Mouse (Mus musculus): Measurements from ENCODE around the gene Sp2. TPM values are rescaled to one million over a fixed set of nuclear protein-coding genes. Genes with fewer than 3 reads are reported as not detected.

Gene Sp2
- polyA plus RNA-seq, 1 experiment from 2014 or later = 14.4 TPM

DNA sequence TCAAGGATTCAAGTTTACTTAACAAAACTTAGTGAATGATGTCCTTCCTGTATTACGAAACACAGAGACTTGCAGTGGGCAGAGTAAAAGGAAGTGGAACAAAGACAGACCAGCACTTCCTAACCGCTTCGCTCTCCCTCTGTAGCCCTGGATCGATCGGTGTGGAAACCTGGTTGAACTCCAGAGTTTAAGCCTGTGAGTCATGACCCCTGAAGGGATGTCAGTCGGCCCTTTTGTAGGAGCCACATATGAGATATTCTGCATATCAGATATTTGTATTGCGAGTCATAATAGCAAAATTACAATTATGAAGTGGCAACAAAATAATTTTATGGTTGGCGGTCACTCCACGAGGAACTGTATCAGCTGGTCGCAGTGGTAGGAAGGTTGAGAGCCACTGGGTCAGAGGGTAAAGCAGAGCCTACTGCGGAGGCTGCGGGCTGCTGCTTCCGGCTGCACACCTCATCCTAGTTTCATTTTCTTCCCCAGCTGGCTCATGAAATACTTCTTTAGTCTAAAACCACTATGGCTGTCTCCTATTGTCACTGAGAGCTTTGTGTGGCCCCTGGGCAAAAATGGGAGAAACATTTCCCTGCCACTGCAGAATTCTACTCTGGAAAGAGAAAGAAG lies 15.7 kb downstream of the Sp2 start:
- ATAC-seq (ENCODE audit: low FRiP score) (no peak), DNase-seq (ENCODE audit: low spot score) (no peak)
- no peaks in the 10 kb centered on the region for H3K9me3 ChIP-seq (ENCODE audit: control insufficient read depth, low read length)
- H3K4me3 ChIP-seq (replicated peaks; ENCODE audit: low read length) = no peak overlapping the region
- 89% methylated on average over 13 of the region's 13 CpGs for WGBS
- no peak overlapping the region for H3K9ac ChIP-seq
- H3K4me2 ChIP-seq (replicated peaks) = no peak overlapping the region
- peaks cover 11% of the 10 kb centered on the region; the same call in 1 of the 2 replicates for H3K4me1 ChIP-seq (replicated peaks; ENCODE audit: control insufficient read depth, insufficient read depth, low read length)
- peaks cover 12% of the 10 kb centered on the region for H3K36me3 ChIP-seq (replicated peaks; ENCODE audit: control insufficient read depth, insufficient read depth)
- no peaks in the 10 kb centered on the region for H3K27me3 ChIP-seq (ENCODE audit: control insufficient read depth, insufficient read depth, low read length)
- H3K27ac ChIP-seq = no peak overlapping the region

DNA sequence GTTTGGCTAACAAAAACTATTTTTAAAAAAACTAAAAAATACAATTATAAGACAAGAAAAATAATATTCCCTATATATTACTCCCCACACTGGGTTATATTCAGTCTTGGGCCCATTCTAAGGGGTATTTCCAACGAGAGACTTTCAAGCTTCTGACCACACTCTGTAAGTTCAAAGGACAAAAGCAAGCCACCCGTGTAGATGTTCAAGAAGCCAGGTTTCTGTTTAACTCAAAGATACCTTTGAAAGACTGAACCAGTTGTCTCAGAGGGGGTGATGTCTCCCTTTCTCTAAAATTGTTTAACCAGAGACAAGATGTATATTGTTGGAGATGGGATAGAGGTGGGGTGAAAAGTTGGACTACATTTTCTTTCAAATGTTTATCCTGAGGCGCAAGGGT lies 16.6 kb downstream of the Sp2 start:
- 96% methylated on average over 3 of the region's 3 CpGs for WGBS
- Histone ChIP-seq H3K4me3 (replicated peaks; ENCODE audit: low read length) (no peak overlapping the region), H3K27me3 (ENCODE audit: control insufficient read depth, insufficient read depth, low read length) (no peaks in the 10 kb centered on the region), H3K4me1 (replicated peaks; ENCODE audit: control insufficient read depth, insufficient read depth, low read length) (peaks cover 11% of the 10 kb centered on the region; the same call in 1 of the 2 replicates), H3K27ac (no peak overlapping the region), H3K9me3 (ENCODE audit: control insufficient read depth, low read length) (no peaks in the 10 kb centered on the region), H3K4me2 (replicated peaks) (no peak overlapping the region), H3K9ac (no peak overlapping the region), H3K36me3 (replicated peaks; ENCODE audit: control insufficient read depth, insufficient read depth) (peaks cover 20% of the 10 kb centered on the region)
- peak; percentile 20 for DNase-seq (ENCODE audit: low spot score)
- no peak for ATAC-seq (ENCODE audit: low FRiP score)

DNA sequence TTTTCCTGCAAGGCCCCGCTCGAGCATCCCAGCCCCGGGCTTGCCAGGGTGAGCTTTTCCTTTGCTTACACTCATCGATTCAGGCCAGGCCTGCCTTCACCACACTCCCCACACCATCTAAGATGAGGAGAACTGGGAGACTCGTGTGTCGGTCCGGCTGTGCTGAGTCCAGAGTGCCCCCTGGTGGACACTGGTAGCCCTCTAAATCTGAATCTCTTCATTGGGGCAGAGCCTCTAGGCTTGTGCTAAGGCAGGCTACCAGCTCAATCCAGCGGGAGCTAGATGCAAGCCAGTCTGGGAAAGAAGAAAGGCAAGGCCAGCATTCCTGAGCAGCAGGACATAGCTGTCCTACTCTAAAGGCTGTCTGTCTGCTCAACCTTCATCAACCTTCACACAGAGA lies 19.2 kb downstream of the Sp2 start:
- Histone ChIP-seq H3K9ac (no peak overlapping the region), H3K27me3 (ENCODE audit: control insufficient read depth, insufficient read depth, low read length) (no peaks in the 10 kb centered on the region), H3K4me2 (replicated peaks) (no peak overlapping the region), H3K9me3 (ENCODE audit: control insufficient read depth, low read length) (no peaks in the 10 kb centered on the region), H3K4me1 (replicated peaks; ENCODE audit: control insufficient read depth, insufficient read depth, low read length) (no peaks in the 10 kb centered on the region), H3K27ac (no peak overlapping the region), H3K4me3 (replicated peaks; ENCODE audit: low read length) (no peak overlapping the region), H3K36me3 (replicated peaks; ENCODE audit: control insufficient read depth, insufficient read depth) (peaks cover 46% of the 10 kb centered on the region)
- ATAC-seq (ENCODE audit: low FRiP score) (peak; percentile 64; the same call in 1 of the 2 replicates), DNase-seq (ENCODE audit: low spot score) (peak; percentile 84)
- 22% methylated on average over 8 of the region's 8 CpGs for WGBS

DNA sequence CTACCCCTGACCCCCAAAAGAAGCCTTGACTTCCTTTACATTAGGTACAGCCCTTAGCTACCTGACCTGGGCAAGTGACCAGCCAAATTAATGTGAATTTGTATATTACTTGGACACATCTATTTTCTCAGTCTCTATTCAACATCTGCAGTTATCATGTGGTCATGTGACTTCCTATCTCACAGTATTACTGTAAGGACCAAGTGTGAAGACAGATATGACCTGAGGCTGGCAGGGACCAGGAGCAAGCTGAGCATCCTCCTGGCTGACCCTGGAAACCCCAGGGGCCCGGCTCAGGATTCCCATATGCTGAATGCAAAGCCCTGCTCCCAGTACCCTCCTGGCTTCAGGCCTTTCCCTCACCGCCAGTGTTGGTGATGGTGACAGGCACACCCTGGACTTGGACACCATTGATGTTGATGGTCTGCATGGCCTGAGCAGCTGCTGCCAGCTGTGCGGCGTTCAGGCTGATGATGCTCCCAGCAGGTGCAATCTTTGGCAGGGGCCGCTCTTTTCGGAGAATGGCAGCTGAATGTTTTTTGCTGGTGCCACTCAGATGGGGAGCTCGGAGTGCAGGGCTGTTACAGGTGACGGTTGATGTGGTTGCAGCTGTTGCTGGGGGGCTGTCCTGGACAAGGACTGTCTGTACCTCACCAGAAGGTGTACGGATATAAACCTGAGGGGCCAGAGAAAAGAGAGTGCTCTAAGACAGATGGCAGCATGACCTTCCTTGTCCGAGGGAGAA lies 25.5 kb downstream of the Sp2 start:
- no peak overlapping the region for H3K4me3 ChIP-seq (replicated peaks; ENCODE audit: low read length)
- no peak overlapping the region for H3K4me2 ChIP-seq (replicated peaks)
- H3K9ac ChIP-seq = no peak overlapping the region
- H3K27me3 ChIP-seq (ENCODE audit: control insufficient read depth, insufficient read depth, low read length) = no peaks in the 10 kb centered on the region
- no peak for ATAC-seq (ENCODE audit: low FRiP score)
- no peaks in the 10 kb centered on the region for H3K4me1 ChIP-seq (replicated peaks; ENCODE audit: control insufficient read depth, insufficient read depth, low read length)
- H3K27ac ChIP-seq = no peak overlapping the region
- H3K36me3 ChIP-seq (replicated peaks; ENCODE audit: control insufficient read depth, insufficient read depth) = peaks cover 92% of the 10 kb centered on the region
- no peaks in the 10 kb centered on the region for H3K9me3 ChIP-seq (ENCODE audit: control insufficient read depth, low read length)
- DNase-seq (ENCODE audit: low spot score) = no peak
- WGBS = 90% methylated on average over 10 of the region's 10 CpGs

DNA sequence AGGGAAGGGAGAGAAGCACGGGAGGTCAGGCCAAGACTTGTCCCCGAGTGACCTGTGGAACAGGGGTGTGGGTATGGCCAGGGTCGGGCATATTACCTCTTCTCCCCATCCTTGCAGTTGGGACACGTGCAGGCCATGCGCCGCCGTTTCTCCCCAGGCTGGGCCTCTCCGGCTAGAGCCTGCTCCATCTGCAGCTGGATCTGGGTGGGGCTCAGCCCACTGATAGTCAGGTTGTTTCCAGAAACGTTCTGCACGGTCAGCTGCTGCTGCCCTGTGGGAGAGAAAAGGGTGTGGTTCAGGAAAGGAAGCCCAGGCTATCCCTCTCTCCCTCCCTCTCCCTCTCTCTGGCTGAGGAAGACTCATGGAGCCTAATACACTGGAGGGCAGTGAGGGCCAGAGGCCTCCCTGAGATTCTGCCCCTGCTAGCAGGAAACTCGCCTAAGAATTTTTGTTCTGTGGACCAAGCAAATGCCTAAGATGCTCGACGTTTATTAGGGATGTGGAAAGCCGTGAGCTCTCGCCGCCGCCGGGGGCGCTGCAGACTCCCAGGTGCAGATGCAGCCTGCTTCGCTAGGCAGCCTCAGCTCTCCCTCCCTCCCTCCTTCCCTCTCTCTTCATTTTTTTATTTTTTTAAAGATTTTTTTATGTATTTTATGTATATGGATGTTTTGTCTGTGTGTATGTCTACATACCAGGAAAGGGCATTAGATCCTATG lies 26.6 kb downstream of the Sp2 start:
- DNase-seq (ENCODE audit: low spot score) = no peak
- Histone ChIP-seq H3K4me1 (replicated peaks; ENCODE audit: control insufficient read depth, insufficient read depth, low read length) (no peaks in the 10 kb centered on the region), H3K9me3 (ENCODE audit: control insufficient read depth, low read length) (no peaks in the 10 kb centered on the region), H3K27ac (no peak overlapping the region), H3K9ac (no peak overlapping the region), H3K4me2 (replicated peaks) (no peak overlapping the region), H3K36me3 (replicated peaks; ENCODE audit: control insufficient read depth, insufficient read depth) (peaks cover 92% of the 10 kb centered on the region), H3K4me3 (replicated peaks; ENCODE audit: low read length) (no peak overlapping the region), H3K27me3 (ENCODE audit: control insufficient read depth, insufficient read depth, low read length) (no peaks in the 10 kb centered on the region)
- WGBS = 64% methylated on average over 20 of the region's 20 CpGs
- no peak for ATAC-seq (ENCODE audit: low FRiP score)

GRCm38 (mm10) chr11:96955094-96955493 lies 27.7 kb downstream of the Sp2 start:
- Histone ChIP-seq H3K9ac (no peak overlapping the region), H3K4me2 (replicated peaks) (no peak overlapping the region), H3K4me3 (replicated peaks; ENCODE audit: low read length) (no peak overlapping the region), H3K27me3 (ENCODE audit: control insufficient read depth, insufficient read depth, low read length) (no peaks in the 10 kb centered on the region), H3K9me3 (ENCODE audit: control insufficient read depth, low read length) (no peaks in the 10 kb centered on the region), H3K4me1 (replicated peaks; ENCODE audit: control insufficient read depth, insufficient read depth, low read length) (no peaks in the 10 kb centered on the region), H3K27ac (no peak overlapping the region), H3K36me3 (replicated peaks; ENCODE audit: control insufficient read depth, insufficient read depth) (peaks cover 92% of the 10 kb centered on the region)
- DNase-seq (ENCODE audit: low spot score) = no peak
- WGBS = 94% methylated on average over 4 of the region's 4 CpGs
- no peak for ATAC-seq (ENCODE audit: low FRiP score)

GRCm38 (mm10) chr11:96952896-96953295 lies 29.9 kb downstream of the Sp2 start:
- no peak for DNase-seq (ENCODE audit: low spot score)
- H3K36me3 ChIP-seq (replicated peaks; ENCODE audit: control insufficient read depth, insufficient read depth) = peaks cover 79% of the 10 kb centered on the region

DNA sequence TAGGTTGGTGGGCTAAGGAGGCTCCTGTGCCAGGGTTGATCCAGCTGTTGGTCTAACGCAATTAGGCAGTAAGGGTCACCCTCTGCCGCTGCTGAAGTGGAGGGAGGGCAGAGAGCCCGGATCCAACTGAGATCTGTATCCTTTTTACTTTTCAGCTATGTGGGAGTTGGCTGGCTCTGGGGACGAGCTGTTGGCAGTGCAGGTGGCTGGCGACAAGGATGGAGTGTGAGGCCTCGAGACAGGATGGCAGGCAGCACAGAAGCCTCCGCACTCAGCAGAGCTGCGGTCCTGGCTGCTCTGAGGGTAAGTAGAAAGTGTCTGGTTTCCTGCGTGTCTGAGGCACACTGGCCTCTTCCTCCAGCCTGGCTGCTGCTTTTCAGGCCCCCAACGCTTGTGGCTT lies 30.3 kb downstream of the Sp2 start:
- H3K36me3 ChIP-seq (replicated peaks; ENCODE audit: control insufficient read depth, insufficient read depth) = peaks cover 77% of the 10 kb centered on the region
- 84% methylated on average over 10 of the region's 10 CpGs for WGBS
- no peak overlapping the region for H3K9ac ChIP-seq

More at GRCm38 (mm10) chr11:96952896-96953295, 29.9 kb downstream of the Sp2 start:
- H3K9ac ChIP-seq = no peak overlapping the region
- H3K4me2 ChIP-seq (replicated peaks) = no peak overlapping the region
- WGBS = 88% methylated on average over 6 of the region's 6 CpGs
- no peak overlapping the region for H3K27ac ChIP-seq
- no peaks in the 10 kb centered on the region for H3K9me3 ChIP-seq (ENCODE audit: control insufficient read depth, low read length)
- no peak overlapping the region for H3K4me3 ChIP-seq (replicated peaks; ENCODE audit: low read length)
- H3K27me3 ChIP-seq (ENCODE audit: control insufficient read depth, insufficient read depth, low read length) = no peaks in the 10 kb centered on the region
- H3K4me1 ChIP-seq (replicated peaks; ENCODE audit: control insufficient read depth, insufficient read depth, low read length) = no peaks in the 10 kb centered on the region
- ATAC-seq (ENCODE audit: low FRiP score) = no peak

DNA sequence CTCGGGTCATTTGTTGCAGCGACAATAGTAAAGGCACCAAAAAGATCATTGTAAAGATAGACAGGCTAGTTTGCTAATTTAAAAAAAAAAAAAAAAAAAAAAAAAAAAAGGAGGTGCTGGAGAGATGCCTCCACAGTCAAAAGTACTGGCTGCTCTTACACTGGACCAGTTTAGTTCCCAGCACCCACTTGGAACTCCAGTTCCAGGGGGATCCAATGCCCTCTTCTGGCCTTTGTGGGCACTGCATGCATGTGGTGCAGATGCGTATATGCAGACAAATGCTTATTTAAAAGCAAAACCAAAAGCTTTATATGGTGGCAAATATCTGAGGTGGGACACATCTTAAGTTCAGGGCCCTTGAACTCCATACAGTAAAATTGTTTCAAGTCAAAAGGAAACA lies 32.0 kb downstream of the Sp2 start:
- H3K27ac ChIP-seq = no peak overlapping the region
- WGBS = over 99% methylated on average over 3 of the region's 3 CpGs
- H3K4me1 ChIP-seq (replicated peaks; ENCODE audit: control insufficient read depth, insufficient read depth, low read length) = no peaks in the 10 kb centered on the region
- DNase-seq (ENCODE audit: low spot score) = no peak
- peaks cover 60% of the 10 kb centered on the region for H3K36me3 ChIP-seq (replicated peaks; ENCODE audit: control insufficient read depth, insufficient read depth)
- H3K4me2 ChIP-seq (replicated peaks) = no peak overlapping the region
- H3K9ac ChIP-seq = no peak overlapping the region
- no peak overlapping the region for H3K4me3 ChIP-seq (replicated peaks; ENCODE audit: low read length)
- H3K9me3 ChIP-seq (ENCODE audit: control insufficient read depth, low read length) = no peaks in the 10 kb centered on the region
- no peak for ATAC-seq (ENCODE audit: low FRiP score)
- no peaks in the 10 kb centered on the region for H3K27me3 ChIP-seq (ENCODE audit: control insufficient read depth, insufficient read depth, low read length)

More for the DNA sequence above, 30.3 kb downstream of the Sp2 start:
- H3K9me3 ChIP-seq (ENCODE audit: control insufficient read depth, low read length) = no peaks in the 10 kb centered on the region
- H3K27ac ChIP-seq = no peak overlapping the region
- DNase-seq (ENCODE audit: low spot score) (no peak), ATAC-seq (ENCODE audit: low FRiP score) (no peak)
- no peaks in the 10 kb centered on the region for H3K4me1 ChIP-seq (replicated peaks; ENCODE audit: control insufficient read depth, insufficient read depth, low read length)
- no peak overlapping the region for H3K4me2 ChIP-seq (replicated peaks)
- H3K4me3 ChIP-seq (replicated peaks; ENCODE audit: low read length) = no peak overlapping the region
- no peaks in the 10 kb centered on the region for H3K27me3 ChIP-seq (ENCODE audit: control insufficient read depth, insufficient read depth, low read length)
